In the genomic region with DNA sequence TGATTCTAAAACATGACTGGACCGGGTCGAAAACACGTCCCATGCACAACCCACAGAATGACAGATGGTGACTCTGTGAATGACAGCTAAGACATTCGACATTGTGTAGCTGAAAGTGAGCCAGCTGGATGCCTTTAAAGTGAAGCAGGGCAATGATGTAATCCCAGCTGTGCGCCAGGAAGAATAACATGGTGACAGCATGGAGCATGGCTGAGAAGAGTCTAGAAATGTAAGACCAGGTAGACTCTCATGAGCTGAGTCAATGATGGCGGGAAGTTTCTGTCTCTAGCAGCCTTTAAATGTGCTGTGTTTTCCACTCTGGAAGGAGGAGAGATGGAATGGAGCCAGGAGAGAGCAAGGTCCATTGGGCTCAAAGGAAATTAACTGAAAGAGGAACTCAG, we compare ENCODE assay signal across 9 mouse cellular contexts.
DNase-seq lines count a peak whose midpoint lies in the region; ATAC-seq and TF ChIP-seq lines count a peak whose summit lies in the region.
"Had no signal": no experiment of that assay in that cellular context is flagged by ENCODE, and none has a peak within 500 bp of the region (broad histone marks: within the 10 kb centered on the region; RNA-seq: fewer than 3 reads in every experiment).

No protein-coding gene starts in this region.

- no peaks in the 10 kb centered on the region for H3K27me3 ChIP-seq in kidney, adult 2 months (replicated peaks; ENCODE audit: control insufficient read depth, insufficient read depth, low read length)
- no peaks in the 10 kb centered on the region for H3K27me3 ChIP-seq in kidney, embryonic 16.5 days (ENCODE audit: insufficient read depth, low read length)
- no peaks in the 10 kb centered on the region for H3K27me3 ChIP-seq in lung, embryonic 16.5 days (ENCODE audit: control insufficient read depth, insufficient read depth, low read depth, low read length)
- H3K27me3 ChIP-seq in liver, embryonic 11.5 days (replicated peaks; ENCODE audit: control insufficient read depth, insufficient read depth, low read length) = no peaks in the 10 kb centered on the region
- H3K27me3 ChIP-seq: liver, embryonic 15.5 days had no signal

- intact Hi-C loops in heart, postnatal 14 days (cut with DNase I) = no loop called here
- intact Hi-C loops in left cerebral cortex, postnatal 10 days (cut with DNase I) = no loop called here

- 48% methylated on average over 6 of the region's 6 CpGs for WGBS in kidney, adult 2 months
- WGBS in kidney, embryonic 16.5 days = 66% methylated on average over 6 of the region's 6 CpGs
- 39% methylated on average over 6 of the region's 6 CpGs for WGBS in lung, embryonic 16.5 days
- WGBS in liver, embryonic 11.5 days = 70% methylated on average over 6 of the region's 6 CpGs

- H3K4me2 ChIP-seq in kidney, embryonic 16.5 days (replicated peaks; ENCODE audit: low read depth, low read length) = no peak overlapping the region
- H3K4me2 ChIP-seq in lung, embryonic 16.5 days (ENCODE audit: low read depth, low read length) = no peak overlapping the region
- no peak overlapping the region for H3K4me2 ChIP-seq in liver, embryonic 11.5 days
- H3K4me2 ChIP-seq: liver, embryonic 15.5 days had no signal

- H3K27ac ChIP-seq in kidney, adult 2 months (ENCODE audit: insufficient read depth, low read depth, low read length) = no peak overlapping the region
- no peak overlapping the region for H3K27ac ChIP-seq in kidney, embryonic 16.5 days (ENCODE audit: low read length)
- no peak overlapping the region for H3K27ac ChIP-seq in lung, embryonic 16.5 days (ENCODE audit: low read length)
- no peak overlapping the region for H3K27ac ChIP-seq in liver, embryonic 11.5 days (ENCODE audit: low read depth, low read length)
- H3K27ac ChIP-seq: liver, embryonic 15.5 days had no signal

- H3K4me1 ChIP-seq in kidney, adult 2 months (ENCODE audit: control insufficient read depth, insufficient read depth, low read length) = peaks cover 4% of the 10 kb centered on the region; the same call in 1 of the 2 replicates
- H3K4me1 ChIP-seq in kidney, embryonic 16.5 days (ENCODE audit: insufficient read depth, low read length) = peaks cover 2% of the 10 kb centered on the region; the same call in 1 of the 2 replicates
- H3K4me1 ChIP-seq in lung, embryonic 16.5 days (replicated peaks; ENCODE audit: control insufficient read depth, insufficient read depth, low read length) = peaks cover 18% of the 10 kb centered on the region
- H3K4me1 ChIP-seq in liver, embryonic 11.5 days (replicated peaks; ENCODE audit: control insufficient read depth, insufficient read depth, low read length) = no peaks in the 10 kb centered on the region
- H3K4me1 ChIP-seq: liver, embryonic 15.5 days had no signal

- H3K9me3 ChIP-seq in kidney, embryonic 16.5 days (ENCODE audit: low read length) = no peaks in the 10 kb centered on the region
- H3K9me3 ChIP-seq in lung, embryonic 16.5 days (ENCODE audit: control insufficient read depth, low read length) = no peaks in the 10 kb centered on the region
- no peaks in the 10 kb centered on the region for H3K9me3 ChIP-seq in liver, embryonic 11.5 days (ENCODE audit: control insufficient read depth, low read length)
- H3K9me3 ChIP-seq: liver, embryonic 15.5 days had no signal

- H3K9ac ChIP-seq in kidney, embryonic 16.5 days (replicated peaks; ENCODE audit: low read length) = no peak overlapping the region
- H3K9ac ChIP-seq in lung, embryonic 16.5 days (ENCODE audit: low read length) = no peak overlapping the region
- no peak overlapping the region for H3K9ac ChIP-seq in liver, embryonic 11.5 days (ENCODE audit: low read depth, low read length)
- H3K9ac ChIP-seq: liver, embryonic 15.5 days had no signal

- no peak overlapping the region for H3K4me3 ChIP-seq in kidney, adult 2 months (ENCODE audit: insufficient read depth, low read depth, low read length)
- H3K4me3 ChIP-seq in kidney, embryonic 16.5 days (ENCODE audit: low read length) = no peak overlapping the region
- no peak overlapping the region for H3K4me3 ChIP-seq in lung, embryonic 16.5 days (ENCODE audit: low read length)
- H3K4me3 ChIP-seq in liver, embryonic 11.5 days (ENCODE audit: low read depth, low read length) = no peak overlapping the region
- H3K4me3 ChIP-seq: liver, embryonic 15.5 days had no signal

- TF ChIP-seq CTCF in kidney, adult 2 months (conservative IDR thresholded peaks at IDR 0.05; ENCODE audit: insufficient read depth, insufficient read length, low read depth, low read length) = no peak

- no peak for TF ChIP-seq POLR2A in kidney, adult 2 months (IDR thresholded peaks at IDR 0.05; ENCODE audit: low read depth, low read length)

- peak; percentile 47 to 78 for DNase-seq in adrenal gland, adult (ENCODE audit: inconsistent age in 2 of 2, low spot score in 1 of 2)
- no peak for DNase-seq in adrenal gland, postnatal 4 days (ENCODE audit: low spot score in 2 of 2)
- peak; percentile 89 for DNase-seq in kidney, adult 2 months
- DNase-seq in heart, postnatal 14 days = peak; percentile 32 to 62
- DNase-seq in left cerebral cortex, postnatal 10 days (ENCODE audit: extremely low spot score in 1 of 2, low spot score in 2 of 2) = no peak
- DNase-seq in liver, embryonic 11.5 days (ENCODE audit: low spot score) = no peak

- no peaks in the 10 kb centered on the region for H3K36me3 ChIP-seq in kidney, adult 2 months (ENCODE audit: control insufficient read depth, insufficient read depth, low read length)
- H3K36me3 ChIP-seq in kidney, embryonic 16.5 days (ENCODE audit: insufficient read depth, low read length) = no peaks in the 10 kb centered on the region
- H3K36me3 ChIP-seq in lung, embryonic 16.5 days (ENCODE audit: control insufficient read depth, insufficient read depth, low read length) = no peaks in the 10 kb centered on the region
- H3K36me3 ChIP-seq in liver, embryonic 11.5 days (ENCODE audit: control insufficient read depth, insufficient read depth, low read length) = no peaks in the 10 kb centered on the region; the same call in 1 of the 2 replicates
- H3K36me3 ChIP-seq: liver, embryonic 15.5 days had no signal

- ATAC-seq in kidney, embryonic 16.5 days (ENCODE audit: low FRiP score, low TSS enrichment) = no peak
- ATAC-seq in lung, embryonic 16.5 days (ENCODE audit: low read depth) = peak; percentile 52; the same call in 1 of the 2 replicates
- no peak for ATAC-seq in liver, embryonic 11.5 days (replicated peaks; ENCODE audit: low FRiP score)

Comparison
In these comparisons a context has a peak if more than half of its experiments do, and no peak if none do; other contexts are left out.
1. DNase-seq: peak in adrenal gland, adult (2 of 2), kidney, adult 2 months (single experiment) and heart, postnatal 14 days (2 of 2); none in adrenal gland, postnatal 4 days (0 of 2), left cerebral cortex, postnatal 10 days (0 of 2) and liver, embryonic 11.5 days (single experiment).